Mouse (Mus musculus): ENCODE measurements around the gene 1700034I23Rik. TPM values are rescaled to one million over a fixed set of nuclear protein-coding genes. Genes with fewer than 3 reads are reported as not detected.
"Not testable (repeated sequence)": the region's sequence is repeated elsewhere in the genome, so short reads cannot be mapped to it uniquely, and the experiment has no call there.

Gene 1700034I23Rik
- total RNA-seq (2021): under 1 TPM in 1 of 2 experiments, not detected in 1; 0.10 TPM
- long read RNA-seq, experiment 1: 0 reads
- long read RNA-seq, experiment 2: 0 reads

- DNase-seq; intact Hi-C loops (cut with DNase I): not testable (repeated sequence)
These were observed at the start of gene 1700034I23Rik for GRCm38 (mm10) chr3:40902443-40902842. TSS of gene 1700034I23Rik (minus strand) at chr3:40902543.

- DNase-seq: no peak
- intact Hi-C loops (cut with DNase I): no loop called here
These were observed 49.0 kb upstream of the 1700034I23Rik start for GRCm38 (mm10) chr3:40951365-40951764.

GRCm38 (mm10) chr3:40950601-40951201 lies 48.4 kb upstream of the 1700034I23Rik start:
- DNase-seq: peak in 1 of 2 experiments; percentile 23
- intact Hi-C loops (cut with DNase I): no loop called here

DNA sequence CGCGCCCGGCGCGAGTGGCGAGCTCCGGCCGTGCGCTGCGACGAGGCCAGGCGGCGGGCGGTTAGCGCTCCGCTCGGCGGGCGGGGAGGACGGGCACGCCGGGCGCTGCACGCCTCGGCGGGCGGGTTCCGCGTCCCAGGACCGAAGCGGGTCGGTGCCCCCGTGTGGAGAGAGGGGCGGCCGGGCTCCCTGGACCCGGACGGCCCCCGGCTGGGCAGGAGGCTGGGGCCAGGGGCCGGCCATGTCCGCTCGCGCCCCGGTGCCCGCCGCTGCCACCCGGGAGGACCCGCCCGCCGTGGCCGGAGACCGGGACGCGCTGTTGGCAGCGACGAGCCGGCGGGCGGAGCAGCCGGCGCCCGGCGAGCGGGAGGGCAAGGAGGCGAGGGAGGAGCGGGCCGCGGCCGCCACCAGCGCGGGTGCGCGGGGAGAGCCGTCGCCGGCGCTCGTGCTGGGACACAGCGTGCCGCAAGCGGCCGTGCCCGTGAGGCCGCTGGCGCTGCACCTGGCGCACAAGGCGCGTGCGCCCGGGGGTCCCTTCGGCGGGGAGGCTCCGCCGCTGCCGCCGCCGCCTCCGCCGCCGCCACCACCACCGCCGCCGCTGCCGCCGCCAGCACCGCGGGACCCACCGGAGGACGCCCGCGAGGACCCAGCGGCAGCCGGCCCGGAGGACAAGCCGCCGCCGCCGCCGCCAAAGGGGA lies 47.7 kb upstream of the 1700034I23Rik start:
- DNase-seq: peak in 1 of 2 experiments; percentile 53
- intact Hi-C loops (cut with DNase I): loop anchor here (2.0 kb wide), 1 partner anchor 55 kb away; no protein-coding TSS in a partner anchor

GRCm38 (mm10) chr3:40949170-40949902 lies 47.0 kb upstream of the 1700034I23Rik start, which contains the start of gene Larp1b:
TSS of gene Larp1b (plus strand) at chr3:40949828.
- intact Hi-C loops (cut with DNase I): loop anchor here (2.0 kb wide), 1 partner anchor 55 kb away; no protein-coding TSS in a partner anchor
- DNase-seq: peak; percentile 100

DNA sequence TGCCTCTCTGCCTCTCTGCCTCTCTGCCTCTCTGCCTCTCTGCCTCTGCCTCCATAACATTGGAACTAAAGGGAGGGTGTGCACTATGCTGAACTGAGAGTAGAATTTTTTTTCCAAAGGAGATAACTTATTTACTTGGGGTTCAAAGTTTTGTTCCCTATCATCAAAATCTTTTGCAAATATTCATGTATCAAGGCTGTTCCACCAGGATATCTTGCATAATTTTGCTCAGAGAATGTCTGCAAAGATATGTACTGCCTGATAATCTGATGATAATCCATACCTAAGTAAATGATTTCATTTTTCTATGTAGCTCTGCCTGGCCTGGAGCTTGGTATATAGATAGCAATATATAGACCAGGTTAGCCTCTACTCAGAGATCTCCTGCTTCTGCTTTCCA lies 36.7 kb upstream of the 1700034I23Rik start:
- no peak for DNase-seq
- intact Hi-C loops (cut with DNase I): no loop called here

GRCm38 (mm10) chr3:40938592-40938991 lies 36.2 kb upstream of the 1700034I23Rik start:
- intact Hi-C loops (cut with DNase I): no loop called here

DNA sequence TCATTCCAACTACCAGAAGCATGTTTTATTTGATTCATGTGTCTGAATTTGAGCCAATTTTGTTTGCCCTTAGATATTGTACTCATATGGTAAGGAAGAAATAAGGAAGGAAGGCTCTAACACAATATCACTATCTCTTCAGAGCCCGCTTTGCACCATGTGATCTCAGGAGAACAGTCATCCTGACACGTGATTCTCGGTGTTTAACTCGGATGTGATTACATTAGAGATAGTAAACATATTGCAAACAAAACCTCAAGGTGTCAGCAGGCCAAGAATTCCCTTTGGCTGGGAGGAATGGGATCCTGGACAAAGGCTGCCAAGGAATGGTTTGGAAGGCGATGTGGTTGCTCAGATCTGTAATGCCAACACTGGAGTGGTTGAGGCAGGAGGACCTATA lies 35.8 kb upstream of the 1700034I23Rik start:
- intact Hi-C loops (cut with DNase I): no loop called here
- DNase-seq: no peak

More at GRCm38 (mm10) chr3:40938592-40938991, 36.2 kb upstream of the 1700034I23Rik start:
- no peak for DNase-seq

DNA sequence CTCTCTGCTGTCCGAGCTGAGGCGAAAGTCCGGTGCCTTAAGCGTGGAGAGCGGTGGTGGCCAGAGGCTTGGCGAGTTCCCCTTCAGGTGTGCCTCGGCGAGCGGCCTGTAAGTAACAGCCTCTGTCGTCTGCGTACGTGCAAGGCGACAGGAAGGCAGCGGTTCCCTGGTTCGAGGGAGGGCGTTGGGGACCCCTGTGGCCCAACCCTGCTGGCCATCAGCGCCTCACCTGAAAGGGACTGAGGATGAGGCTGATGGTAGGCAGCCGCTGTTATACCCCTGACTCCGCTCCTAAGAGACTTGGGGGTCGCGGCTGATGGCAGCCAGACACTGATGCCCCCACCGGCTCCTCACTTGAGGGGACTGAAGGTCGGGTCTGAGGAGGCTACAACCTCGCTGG lies 8.0 kb downstream of the 1700034I23Rik start:
- intact Hi-C loops (cut with DNase I): loop anchor here (2.0 kb wide), 1 partner anchor 54 kb away; the partner anchor contains the start of gene Larp1b
- DNase-seq: peak in 1 of 2 experiments; percentile 18

DNA sequence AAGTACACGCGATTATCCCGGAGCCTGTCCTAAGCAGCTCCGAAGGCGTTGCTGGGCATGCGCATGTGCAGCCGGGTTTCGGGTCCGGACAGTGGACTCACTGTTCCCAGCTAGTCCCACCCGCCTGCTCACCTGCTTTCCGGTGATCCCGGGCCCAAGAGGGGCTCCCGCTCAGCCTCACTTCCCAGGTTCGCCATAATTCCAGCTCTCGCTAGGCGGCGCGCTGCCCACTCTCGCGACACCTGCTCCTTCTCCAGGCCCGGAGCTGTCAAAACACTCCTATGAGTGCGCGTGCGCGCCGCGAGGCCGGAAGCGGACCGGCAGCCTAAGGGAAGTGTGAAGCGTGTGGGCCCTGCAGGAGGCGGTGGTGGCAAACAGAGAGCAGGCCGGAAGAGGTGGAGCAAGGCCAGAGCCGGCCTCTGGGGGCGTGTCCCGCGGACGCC lies 8.5 kb downstream of the 1700034I23Rik start:
- intact Hi-C loops (cut with DNase I): loop anchor here (2.0 kb wide), 1 partner anchor 55 kb away; the partner anchor contains the start of gene Larp1b
- DNase-seq: peak; percentile 97 to 98

DNA sequence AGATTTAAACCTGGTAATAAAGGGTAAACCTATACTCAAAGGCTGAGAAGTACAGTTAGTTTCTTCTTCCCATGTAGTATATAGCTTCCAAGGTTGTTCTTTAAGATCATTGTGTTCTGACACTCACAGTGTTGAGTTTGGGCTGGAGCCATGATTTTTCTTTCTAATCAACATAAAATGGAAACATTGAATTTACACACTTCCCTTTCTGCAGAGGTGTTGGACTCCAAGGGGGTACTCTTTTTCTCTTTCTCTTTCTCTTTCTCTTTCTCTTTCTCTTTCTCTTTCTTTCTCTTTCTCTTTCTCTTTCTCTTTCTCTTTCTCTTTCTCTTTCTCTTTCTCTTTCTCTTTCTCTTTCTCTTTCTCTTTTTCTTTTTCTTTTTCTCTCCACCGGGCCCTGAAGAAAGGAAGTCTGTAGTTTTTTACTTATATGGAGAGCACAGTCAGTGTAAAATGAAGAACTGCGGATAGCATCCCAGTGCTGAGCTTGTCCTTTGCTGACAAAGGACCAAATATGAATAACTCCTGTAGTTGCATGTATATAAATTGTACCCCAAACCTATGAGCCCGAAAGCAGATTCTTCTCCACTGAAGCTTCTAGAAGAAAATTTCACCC lies 49.1 kb downstream of the 1700034I23Rik start:
- DNase-seq; intact Hi-C loops (cut with DNase I): not testable (repeated sequence)

Other genes starting within 250 kb of the 1700034I23Rik start
- not detected for gene Slc25a31, start 193.7 kb downstream of the 1700034I23Rik start, total RNA-seq (2021)
- 1 to 10 TPM; 5.6 to 6.2 TPM for gene Hspa4l, start 158.0 kb downstream of the 1700034I23Rik start, total RNA-seq (2021)
- under 1 TPM; 0.54 to 0.71 TPM for gene Plk4, start 102.5 kb downstream of the 1700034I23Rik start, total RNA-seq (2021)
- gene Mfsd8, start 55.7 kb downstream of the 1700034I23Rik start, total RNA-seq (2021): 10 to 100 TPM; 12.9 to 16.6 TPM
- 10 to 100 TPM; 13.1 to 23.9 TPM for gene Abhd18, start 55.6 kb downstream of the 1700034I23Rik start, total RNA-seq (2021)
- gene Larp1b, start 47.3 kb upstream of the 1700034I23Rik start, total RNA-seq (2021): 10 to 100 TPM; 66.4 to 69.0 TPM
- 10 to 100 TPM; 15.2 to 17.7 TPM for gene Pgrmc2, start 180.5 kb upstream of the 1700034I23Rik start, total RNA-seq (2021)